Mouse (Mus musculus) heart, adult 2 months (tissue): ENCODE measurements around the gene Edem2.

Source experiments
- CTCF ChIP-seq: fragments of 200-600 bp; IDR thresholded peaks from 2 replicates; pipeline ENCODE4 v1.8.1; 2022; ENCODE audit warnings: antibody characterized with exemption, mild to moderate bottlenecking, moderate library complexity
- EP300 ChIP-seq: fragments of 200-500 bp; IDR thresholded peaks from 2 replicates; pipeline ENCODE4 v1.6.1; 2011; ENCODE audit warnings: low read depth, low read length, control low read depth; ENCODE audit not compliant: insufficient read depth
- POLR2A ChIP-seq: fragments of 200-500 bp; IDR thresholded peaks from 2 replicates; pipeline ENCODE4 v1.6.1; 2011; ENCODE audit warnings: mild to moderate bottlenecking, low read depth, low read length, control low read depth; ENCODE audit not compliant: insufficient read depth

DNA sequence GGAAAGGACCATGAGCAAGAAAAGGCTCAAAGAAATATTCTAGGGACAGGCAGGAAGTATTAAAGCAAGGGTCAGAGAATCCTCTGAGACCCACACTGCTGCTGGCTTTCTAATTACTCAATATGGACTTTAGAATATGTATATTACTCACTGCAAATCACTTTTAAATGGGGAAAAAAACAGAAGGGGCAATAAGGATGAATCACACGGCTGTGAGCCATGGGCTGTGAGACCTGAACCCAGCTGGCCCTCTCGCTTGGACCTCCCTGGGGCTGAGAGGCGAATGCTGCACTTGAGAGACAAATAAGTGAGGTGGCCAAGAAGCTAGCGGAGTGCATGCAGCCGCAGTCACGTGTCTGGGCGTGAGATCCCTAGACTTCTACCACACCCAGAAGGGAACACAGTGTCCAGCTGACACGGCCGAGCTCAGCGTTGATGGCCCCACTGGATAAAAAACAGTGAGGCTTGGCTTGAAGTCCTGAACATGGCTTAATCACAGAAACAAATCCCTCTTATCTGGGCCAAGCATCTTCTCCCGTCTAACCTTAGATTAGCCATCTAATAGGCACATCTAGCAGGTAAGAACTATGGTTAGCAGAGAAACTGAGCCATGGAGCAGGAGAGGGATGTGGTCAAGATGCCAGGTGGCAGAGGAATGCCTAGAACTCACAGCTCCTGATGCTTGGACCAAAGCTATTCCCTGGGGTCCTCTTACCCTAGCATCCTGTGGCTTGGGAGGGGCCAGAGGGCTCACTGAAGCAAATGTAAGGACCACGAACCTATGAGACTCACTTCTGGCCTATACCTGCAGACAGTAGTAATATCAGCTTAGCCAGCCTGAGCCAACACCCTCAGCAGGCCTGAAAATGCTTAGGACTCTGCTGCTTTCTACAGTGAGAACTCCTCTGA lies 11.9 kb downstream of the Edem2 start:
- TF ChIP-seq EP300 (no peak), CTCF (no peak), POLR2A (no peak)
